Mouse (Mus musculus) stomach, embryonic 15.5 days (tissue): ENCODE data around the gene Ctps2. TPM values are rescaled to one million over a fixed set of nuclear protein-coding genes. Genes with fewer than 3 reads are reported as not detected.
A peak's percentile ranks its signal among the peaks of the same experiment; 100 is the strongest.
"Not testable (repeated sequence)": the region's sequence is repeated elsewhere in the genome, so short reads cannot be mapped to it uniquely, and the experiment has no call there.

Source experiments
- ATAC-seq: fragments of 200-750 bp; cut with Nextera tagmentation; 2 replicates; pipeline ENCODE4 v1.8.0; 2017; ENCODE audit warnings: low read depth, moderate number of reproducible peaks, moderate TSS enrichment; ENCODE audit not compliant: insufficient read depth, low FRiP score
- H3K27ac ChIP-seq: fragments of 300-500 bp; sonication (generic); 2 replicates; pipeline ENCODE4 v1.5.1; 2015; ENCODE audit warnings: mild to moderate bottlenecking, inconsistent platforms
- H3K27me3 ChIP-seq: fragments of 300-500 bp; sonication (generic); replicated peaks from 2 replicates; pipeline ENCODE4 v1.6.1; 2015; ENCODE audit warnings: inconsistent platforms
- H3K36me3 ChIP-seq: fragments of 300-500 bp; sonication (generic); 2 replicates; pipeline ENCODE4 v1.6.1; 2015; ENCODE audit warnings: inconsistent platforms
- H3K4me1 ChIP-seq: fragments of 300-500 bp; sonication (generic); 2 replicates; pipeline ENCODE4 v1.6.1; 2015; ENCODE audit warnings: inconsistent platforms
- H3K4me2 ChIP-seq: fragments of 300-500 bp; sonication (generic); 2 replicates; pipeline ENCODE4 v1.6.1; 2015; ENCODE audit warnings: mild to moderate bottlenecking, inconsistent platforms
- H3K4me3 ChIP-seq: fragments of 300-500 bp; sonication (generic); replicated peaks from 2 replicates; pipeline ENCODE4 v1.5.1; 2015; ENCODE audit warnings: inconsistent platforms
- H3K9ac ChIP-seq: fragments of 300-500 bp; sonication (generic); 2 replicates; pipeline ENCODE4 v1.6.1; 2015; ENCODE audit warnings: inconsistent platforms
- H3K9me3 ChIP-seq: fragments of 300-500 bp; sonication (generic); 2 replicates; pipeline ENCODE4 v1.6.1; 2016; ENCODE audit warnings: inconsistent platforms
- WGBS: fragments of 180-500 bp; shearing (Covaris S2); methylation state at CpG from one replicate; pipeline ENCODE4 v1.1.7; 2015; 5-methylcytosine and 5-hydroxymethylcytosine counted together
- polyA plus RNA-seq: library from polyadenylated mRNA; unstranded; fragments of >200 nt; fragmentation: Nextera tagmentation; extraction: Ambion mirVana; gene quantifications from 2 replicates; pipeline ENCODE4 v1.2.1, GENCODE M21; 2015

Ctps2 gene
- polyA plus RNA-seq: 77.1 and 89.1 TPM in 2 replicates

- Histone ChIP-seq H3K9me3 (no peaks in the 10 kb centered on the region), H3K4me2 (peak within 1 kb of the TSS; percentile 56), H3K27me3 (no peaks in the 10 kb centered on the region), H3K27ac (peak within 1 kb of the TSS; percentile 89), H3K4me1 (no peaks in the 10 kb centered on the region), H3K9ac (peak within 1 kb of the TSS; percentile 46), H3K4me3 (peak within 1 kb of the TSS; percentile 58), H3K36me3 (no peaks in the 10 kb centered on the region)
- ATAC-seq: no peak
- WGBS: 32% methylated on average over 4 of the region's 4 CpGs
These were observed at the start of gene Ctps2 for GRCm38 (mm10) chrX:162900938-162901337. Gene Ctps2, plus strand, starts transcription at chrX:162901238.

GRCm38 (mm10) chrX:162868294-162868965 lies 32.6 kb upstream of the Ctps2 start:
- H3K36me3 ChIP-seq: 0 out of 2 replicates have a peak, but pooled peaks cover 6% of the 10 kb centered on the region
- no peaks in the 10 kb centered on the region for H3K9me3 ChIP-seq
- no peaks in the 10 kb centered on the region for H3K4me1 ChIP-seq
- no peak overlapping the region for H3K27ac ChIP-seq
- no peak for ATAC-seq
- 81% methylated on average over 3 of the region's 3 CpGs for WGBS
- H3K9ac ChIP-seq: no peak overlapping the region
- no peak overlapping the region for H3K4me2 ChIP-seq
- H3K27me3 ChIP-seq: no peaks in the 10 kb centered on the region
- no peak overlapping the region for H3K4me3 ChIP-seq

DNA sequence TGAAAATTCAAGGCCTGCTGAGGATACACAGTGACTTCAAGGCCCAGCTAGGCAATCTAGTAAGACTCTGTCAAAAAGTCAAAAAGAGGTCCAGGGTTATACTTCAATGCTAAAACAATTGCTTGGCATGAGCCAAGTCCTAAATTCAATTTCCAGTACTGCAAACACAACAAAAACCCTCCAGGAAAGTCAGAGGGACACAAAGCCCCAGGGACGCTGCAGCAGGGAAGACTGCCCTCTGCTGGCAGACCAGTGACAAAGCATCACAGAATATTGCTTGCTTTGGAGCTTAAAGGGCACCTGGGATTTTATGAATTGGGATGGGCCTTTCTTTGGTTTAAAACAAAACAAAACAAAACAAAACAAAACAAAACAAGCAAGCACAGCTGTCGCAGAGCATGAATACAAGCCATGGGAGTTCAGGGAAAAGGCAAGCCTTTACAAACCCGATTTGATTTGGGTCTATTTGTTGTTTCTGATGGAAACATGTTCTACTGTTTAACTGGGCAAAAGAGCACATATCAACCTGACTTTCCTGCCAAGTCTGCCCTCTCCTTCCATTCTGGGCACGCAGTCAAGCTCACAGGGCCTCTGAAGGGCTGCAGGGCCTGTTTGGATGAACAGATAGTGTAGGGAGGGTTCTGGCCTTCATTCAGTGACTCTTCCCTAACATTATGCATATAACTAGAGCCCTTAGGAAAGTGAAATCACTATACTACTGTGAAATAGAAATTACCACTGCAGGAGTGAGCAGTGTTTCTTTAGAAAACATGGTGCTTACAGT lies 29.1 kb upstream of the Ctps2 start:
- no peaks in the 10 kb centered on the region for H3K9me3 ChIP-seq
- H3K4me2 ChIP-seq: no peak overlapping the region
- 0 out of 2 replicates have a peak, but pooled peaks cover 6% of the 10 kb centered on the region for H3K36me3 ChIP-seq
- H3K27ac ChIP-seq: no peak overlapping the region
- H3K4me3 ChIP-seq: no peak overlapping the region
- H3K4me1 ChIP-seq: no peaks in the 10 kb centered on the region
- H3K27me3 ChIP-seq: no peaks in the 10 kb centered on the region
- H3K9ac ChIP-seq: no peak overlapping the region
- WGBS: 41% methylated on average over 4 of the region's 4 CpGs
- ATAC-seq: no peak

DNA sequence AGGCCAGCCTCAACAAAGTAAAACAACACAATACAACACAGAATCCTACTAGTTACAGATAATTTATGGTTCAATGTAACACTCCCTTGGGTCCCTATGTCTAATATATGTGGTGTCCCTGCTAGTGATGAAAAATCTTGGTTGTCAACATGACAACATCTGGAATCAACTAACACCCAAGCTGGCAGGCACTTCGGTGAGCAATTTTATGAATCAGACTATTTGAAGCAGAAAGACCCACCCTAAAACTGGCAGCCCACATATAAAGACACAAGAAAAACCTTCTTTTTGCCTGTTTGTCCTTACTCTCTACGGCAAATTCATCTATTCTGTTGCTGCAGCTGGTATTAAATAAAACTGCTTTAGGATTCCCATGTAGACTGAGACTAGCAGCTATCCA lies 27.3 kb upstream of the Ctps2 start:
- H3K27me3 ChIP-seq: no peaks in the 10 kb centered on the region
- H3K9ac ChIP-seq: no peak overlapping the region
- ATAC-seq: no peak
- no peak overlapping the region for H3K27ac ChIP-seq
- H3K9me3 ChIP-seq: no peaks in the 10 kb centered on the region
- H3K4me1 ChIP-seq: no peaks in the 10 kb centered on the region
- H3K4me3 ChIP-seq: no peak overlapping the region
- WGBS: 91% methylated on average over 2 of the region's 2 CpGs
- H3K36me3 ChIP-seq: 0 out of 2 replicates have a peak, but pooled peaks cover 6% of the 10 kb centered on the region
- no peak overlapping the region for H3K4me2 ChIP-seq

DNA sequence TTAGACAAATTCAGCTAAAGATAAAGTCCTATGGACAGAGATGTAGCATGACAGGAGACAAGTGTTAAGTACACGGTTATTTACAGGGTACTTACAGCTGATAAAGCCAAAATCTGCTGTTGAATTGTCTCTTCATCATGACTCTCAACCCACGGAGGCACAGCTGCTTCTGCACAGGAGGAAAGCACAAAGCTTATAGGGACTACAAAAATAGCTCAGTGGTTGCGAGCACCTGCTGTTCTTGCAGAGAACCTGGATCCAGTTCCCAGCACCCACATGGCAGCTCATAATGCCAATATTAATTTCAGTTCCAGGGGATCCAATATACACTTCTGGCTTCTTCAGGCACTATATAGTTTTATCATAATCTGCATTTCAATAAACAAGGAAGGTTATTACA lies 22.8 kb upstream of the Ctps2 start:
- H3K9ac ChIP-seq: no peak overlapping the region
- H3K9me3 ChIP-seq: no peaks in the 10 kb centered on the region
- H3K4me1 ChIP-seq: no peaks in the 10 kb centered on the region
- no peak for ATAC-seq
- H3K27ac ChIP-seq: no peak overlapping the region
- no peaks in the 10 kb centered on the region for H3K27me3 ChIP-seq
- WGBS: 86% methylated on average over 3 of the region's 3 CpGs
- no peak overlapping the region for H3K4me2 ChIP-seq
- no peaks in the 10 kb centered on the region for H3K36me3 ChIP-seq
- no peak overlapping the region for H3K4me3 ChIP-seq

GRCm38 (mm10) chrX:162887931-162888511 lies 13.0 kb upstream of the Ctps2 start, which contains the start of gene Syap1:
Gene Syap1, minus strand, starts transcription at chrX:162888447.
- ATAC-seq: peak; percentile 91
- no peak within 1 kb of the TSS for H3K27ac ChIP-seq
- H3K4me1 ChIP-seq: no peaks in the 10 kb centered on the region
- WGBS: 21% methylated on average over 38 of the region's 47 CpGs
- peak within 1 kb of the TSS; percentile 66 for H3K4me3 ChIP-seq
- H3K9me3 ChIP-seq: no peaks in the 10 kb centered on the region
- no peaks in the 10 kb centered on the region for H3K27me3 ChIP-seq
- H3K36me3 ChIP-seq: no peaks in the 10 kb centered on the region
- peak within 1 kb of the TSS; percentile 69 for H3K9ac ChIP-seq
- H3K4me2 ChIP-seq: peak within 1 kb of the TSS; percentile 47

DNA sequence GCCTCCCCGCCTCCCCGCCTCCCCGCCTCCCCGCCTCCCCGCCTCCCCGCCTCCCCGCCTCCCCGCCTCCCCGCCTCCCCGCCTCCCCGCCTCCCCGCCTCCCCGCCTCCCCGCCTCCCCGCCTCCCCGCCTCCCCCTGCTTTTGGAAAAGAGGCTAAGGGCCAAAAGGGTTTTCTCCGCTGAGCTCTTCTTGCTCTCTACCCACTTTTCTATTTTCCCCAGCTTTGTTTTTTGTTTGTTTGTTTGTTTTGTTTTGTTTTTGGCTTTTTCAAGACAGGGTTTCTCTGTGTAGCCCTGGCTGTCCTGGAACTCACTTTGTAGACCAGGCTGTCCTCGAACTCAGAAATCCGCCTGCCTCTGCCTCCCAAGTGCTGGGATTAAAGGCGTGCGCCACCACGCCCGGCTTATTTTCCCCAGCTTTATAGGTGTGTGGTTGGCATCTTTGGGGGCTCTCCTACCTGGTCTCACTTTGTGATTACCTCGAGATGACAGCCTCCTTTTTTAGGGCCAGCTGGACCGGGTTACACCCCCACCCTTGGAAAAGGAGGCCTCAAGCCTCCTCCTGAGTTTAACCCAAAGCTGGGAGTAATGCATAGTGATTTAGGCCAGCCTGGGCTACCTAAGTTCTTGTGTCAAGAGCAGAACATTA lies 12.3 kb upstream of the Ctps2 start:
- not testable (repeated sequence) for H3K36me3 ChIP-seq, H3K9ac ChIP-seq, H3K4me2 ChIP-seq, H3K4me3 ChIP-seq, ATAC-seq, H3K9me3 ChIP-seq, H3K27ac ChIP-seq, H3K27me3 ChIP-seq, H3K4me1 ChIP-seq
- WGBS: 77% methylated on average over 9 of the region's 25 CpGs

GRCm38 (mm10) chrX:162901371-162902039 lies 467 bp downstream of the Ctps2 start:
- peak; percentile 87 for ATAC-seq
- Histone ChIP-seq H3K4me1 (no peaks in the 10 kb centered on the region), H3K27me3 (no peaks in the 10 kb centered on the region), H3K9me3 (no peaks in the 10 kb centered on the region), H3K4me2 (peak overlapping the region; percentile 56), H3K27ac (peak overlapping the region; percentile 89), H3K4me3 (peak overlapping the region; percentile 58), H3K36me3 (no peaks in the 10 kb centered on the region), H3K9ac (peak overlapping the region; percentile 46)
- 17% methylated on average over 25 of the region's 25 CpGs for WGBS

DNA sequence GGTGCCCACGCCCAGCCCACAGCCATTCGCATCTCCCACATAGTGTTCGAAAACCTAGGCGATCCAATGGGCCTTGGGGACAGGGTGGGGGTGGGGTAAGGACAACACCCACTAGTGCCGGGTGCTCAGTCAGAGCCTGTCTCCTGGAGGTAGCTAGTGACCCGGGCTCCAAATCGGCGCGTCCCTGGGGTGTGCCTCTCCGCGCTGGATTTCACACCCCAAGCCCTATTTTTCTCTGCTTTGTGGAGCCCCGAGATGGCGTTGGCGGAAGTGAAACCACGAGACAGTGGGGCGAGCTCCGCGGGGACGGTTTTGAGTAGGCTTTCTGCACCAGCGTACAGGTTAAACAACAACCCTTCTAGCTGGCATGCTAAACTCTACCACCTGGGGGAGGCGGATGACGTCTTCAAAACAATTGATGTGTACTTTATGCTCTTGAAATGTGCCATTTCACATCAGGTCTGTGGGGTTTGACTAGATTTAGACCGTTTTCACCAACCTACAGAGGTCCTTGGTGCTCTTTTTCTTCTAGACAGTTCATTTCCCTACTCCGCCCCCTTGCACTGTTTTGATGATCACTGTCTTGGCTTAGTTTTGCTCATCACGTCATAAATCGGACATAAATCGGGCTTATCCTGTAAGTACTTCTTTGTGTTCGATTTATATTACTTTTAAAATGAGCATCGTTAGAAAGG lies 1.1 kb downstream of the Ctps2 start:
- Histone ChIP-seq H3K27me3 (no peaks in the 10 kb centered on the region), H3K9ac (peak overlapping the region; percentile 46), H3K4me3 (peak overlapping the region; percentile 58), H3K4me2 (peak overlapping the region; percentile 56), H3K36me3 (no peaks in the 10 kb centered on the region), H3K9me3 (no peaks in the 10 kb centered on the region), H3K27ac (peak overlapping the region; percentile 89), H3K4me1 (no peaks in the 10 kb centered on the region)
- WGBS: 20% methylated on average over 29 of the region's 29 CpGs
- peak; percentile 68 for ATAC-seq

DNA sequence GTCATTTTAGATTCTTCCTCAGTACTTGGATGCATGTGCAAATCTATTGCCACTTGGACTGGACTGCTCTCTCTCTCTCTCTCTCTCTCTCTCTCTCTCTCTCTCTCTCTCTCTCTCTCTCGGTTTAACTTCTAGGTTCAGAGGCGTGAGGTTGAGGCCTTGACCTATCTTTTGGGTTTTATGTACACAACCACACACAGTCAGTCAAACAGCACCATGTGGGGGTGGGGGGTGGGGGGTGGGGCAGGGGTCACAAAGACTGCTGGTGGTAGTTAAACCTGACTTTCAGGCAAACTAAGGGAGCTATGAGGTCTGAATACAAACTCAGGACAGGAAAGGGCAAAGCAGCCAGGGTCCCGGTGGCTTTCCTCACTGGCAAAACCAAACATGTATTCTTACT lies 6.5 kb downstream of the Ctps2 start:
- H3K4me3 ChIP-seq: no peak overlapping the region
- H3K27me3 ChIP-seq: no peaks in the 10 kb centered on the region
- no peak overlapping the region for H3K4me2 ChIP-seq
- no peaks in the 10 kb centered on the region for H3K36me3 ChIP-seq
- H3K9me3 ChIP-seq: no peaks in the 10 kb centered on the region
- no peaks in the 10 kb centered on the region for H3K4me1 ChIP-seq
- H3K27ac ChIP-seq: no peak overlapping the region
- 68% methylated on average over 3 of the region's 3 CpGs for WGBS
- H3K9ac ChIP-seq: no peak overlapping the region
- ATAC-seq: no peak

DNA sequence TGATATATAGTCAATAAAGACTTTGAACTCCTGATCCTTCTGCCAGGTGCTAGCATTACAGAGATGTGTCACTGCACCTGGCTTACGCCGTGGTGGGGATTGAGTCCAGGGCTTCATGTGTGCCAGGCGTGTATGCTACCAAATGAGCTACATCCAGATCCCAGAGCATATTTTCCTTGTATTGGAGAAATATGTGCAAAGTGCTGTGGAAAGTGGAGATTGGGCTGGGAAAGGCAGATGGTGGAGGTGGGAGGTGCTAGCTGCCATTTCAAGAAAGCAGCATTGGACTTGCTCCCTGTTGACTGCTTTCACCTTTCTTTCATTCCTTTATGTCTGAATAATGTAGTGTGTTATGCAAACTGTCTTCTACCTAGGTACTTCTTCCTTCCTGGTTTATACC lies 12.6 kb downstream of the Ctps2 start:
- H3K27me3 ChIP-seq: no peaks in the 10 kb centered on the region
- H3K27ac ChIP-seq: no peak overlapping the region
- no peak for ATAC-seq
- no peaks in the 10 kb centered on the region for H3K4me1 ChIP-seq
- H3K9ac ChIP-seq: no peak overlapping the region
- H3K9me3 ChIP-seq: no peaks in the 10 kb centered on the region
- WGBS: 93% methylated on average over 3 of the region's 3 CpGs
- no peak overlapping the region for H3K4me3 ChIP-seq
- peaks cover 3% of the 10 kb centered on the region; the same call in 1 of the 2 replicates for H3K36me3 ChIP-seq
- H3K4me2 ChIP-seq: no peak overlapping the region
